Mouse (Mus musculus) forebrain, embryonic 13.5 days (tissue): ENCODE results near the gene Tvp23a. TPM values are rescaled to one million over a fixed set of nuclear protein-coding genes. Genes with fewer than 3 reads are reported as not detected.

Experiments used
- ATAC-seq: fragments of 200-750 bp; cut with Nextera tagmentation; 2 replicates; pipeline ENCODE4 v1.8.0; 2017
- H3K27ac ChIP-seq: fragments of 300-500 bp; sonication (generic); 2 replicates; pipeline ENCODE4 v1.5.1; 2015; ENCODE audit warnings: inconsistent platforms, mild to moderate bottlenecking, moderate library complexity
- H3K27me3 ChIP-seq: fragments of 300-500 bp; sonication (generic); 2 replicates; pipeline ENCODE4 v1.6.1; 2015; ENCODE audit warnings: mild to moderate bottlenecking, inconsistent platforms
- H3K36me3 ChIP-seq: fragments of 300-500 bp; sonication (generic); 2 replicates; pipeline ENCODE4 v1.6.1; 2015; ENCODE audit warnings: mild to moderate bottlenecking, inconsistent platforms; ENCODE audit not compliant: poor library complexity, severe bottlenecking
- H3K4me1 ChIP-seq: fragments of 300-500 bp; sonication (generic); 2 replicates; pipeline ENCODE4 v1.6.1; 2015; ENCODE audit warnings: inconsistent platforms
- H3K4me2 ChIP-seq: fragments of 300-500 bp; sonication (generic); 2 replicates; pipeline ENCODE4 v1.6.1; 2015; ENCODE audit warnings: inconsistent platforms, mild to moderate bottlenecking, moderate library complexity
- H3K4me3 ChIP-seq: fragments of 300-500 bp; sonication (generic); 2 replicates; pipeline ENCODE4 v1.5.1; 2015; ENCODE audit warnings: mild to moderate bottlenecking, inconsistent platforms
- H3K9ac ChIP-seq: fragments of 300-500 bp; sonication (generic); 2 replicates; pipeline ENCODE4 v1.6.1; 2015; ENCODE audit warnings: mild to moderate bottlenecking, inconsistent platforms
- H3K9me3 ChIP-seq: fragments of 300-500 bp; sonication (generic); replicated peaks from 2 replicates; pipeline ENCODE4 v1.6.1; 2016; ENCODE audit warnings: inconsistent platforms
- WGBS: fragments of 180-500 bp; shearing (Covaris S2); methylation state at CpG from one replicate; pipeline ENCODE4 v1.1.7; 2015; 5-methylcytosine and 5-hydroxymethylcytosine counted together
- polyA plus RNA-seq: library from polyadenylated mRNA; unstranded; fragments of >200 nt; fragmentation: Nextera tagmentation; extraction: Ambion mirVana; gene quantifications from 2 replicates; pipeline ENCODE4 v1.2.1, GENCODE M21; 2015

Tvp23a gene
- polyA plus RNA-seq, 1 experiment from 2014 or later: 37.1 TPM

DNA sequence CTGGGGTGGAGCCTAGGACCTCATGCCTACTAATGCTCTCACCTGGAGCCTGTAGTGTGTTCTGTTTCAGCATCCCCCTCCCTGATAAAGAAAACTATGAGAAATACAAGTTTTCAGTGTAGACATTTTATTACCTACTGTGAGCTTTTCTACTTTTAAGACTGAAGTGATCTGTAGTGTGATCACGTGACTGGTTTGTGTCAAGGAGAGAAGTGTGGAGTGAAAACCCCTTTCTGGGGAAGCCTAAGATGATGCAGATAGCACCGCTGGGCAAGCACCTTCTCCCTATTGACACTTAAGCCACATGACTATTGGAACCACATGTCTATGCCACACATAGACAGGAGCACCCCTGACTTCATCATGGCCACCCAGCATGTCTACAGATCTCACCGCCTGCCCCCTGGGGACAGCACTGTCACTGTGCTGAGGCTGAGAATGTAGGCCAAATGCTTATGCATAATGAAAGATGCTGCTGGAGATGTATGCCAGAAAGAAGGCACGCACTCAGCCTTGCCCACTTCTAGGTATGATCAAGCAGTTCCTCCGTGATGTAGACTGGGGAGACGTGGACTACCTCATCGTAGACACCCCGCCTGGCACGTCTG lies 26.6 kb downstream of the Tvp23a start:
- Histone ChIP-seq H3K36me3 (peaks cover 100% of the 10 kb centered on the region), H3K4me2 (no peak overlapping the region), H3K9me3 (peaks cover 4% of the 10 kb centered on the region; the same call in 1 of the 2 replicates), H3K27ac (no peak overlapping the region), H3K4me3 (no peak overlapping the region), H3K9ac (no peak overlapping the region), H3K27me3 (no peaks in the 10 kb centered on the region), H3K4me1 (no peaks in the 10 kb centered on the region)
- 92% methylated on average over 9 of the region's 9 CpGs for WGBS
- no peak for ATAC-seq

DNA sequence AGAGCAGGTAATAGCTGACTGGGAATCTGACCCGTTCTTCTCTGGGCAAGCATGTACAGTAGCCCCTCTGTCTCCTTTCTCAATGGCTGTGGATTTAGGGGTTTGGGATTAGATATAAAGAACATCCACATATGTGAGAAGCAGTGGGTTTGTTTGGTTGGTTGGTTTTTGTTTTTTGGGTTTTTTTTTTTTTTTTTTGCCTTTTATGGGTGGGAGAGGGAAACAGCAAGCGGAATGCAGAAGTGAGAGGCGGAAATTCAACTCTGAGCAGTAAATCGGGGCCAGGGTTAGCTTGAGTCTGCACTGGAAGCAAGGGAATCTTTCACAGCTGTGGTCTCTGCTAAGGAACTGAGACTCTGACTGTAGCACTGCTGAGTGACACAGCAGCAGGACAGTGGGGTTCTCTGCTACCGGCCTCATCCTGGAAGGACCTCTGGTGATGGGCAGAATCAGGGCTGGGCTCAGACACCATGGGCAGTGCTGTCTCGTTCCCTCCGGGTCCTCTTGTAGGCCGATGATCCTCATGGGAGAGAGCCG lies 29.4 kb downstream of the Tvp23a start:
- Histone ChIP-seq H3K9ac (no peak overlapping the region), H3K4me1 (peaks cover 3% of the 10 kb centered on the region), H3K4me3 (no peak overlapping the region), H3K27me3 (no peaks in the 10 kb centered on the region), H3K4me2 (no peak overlapping the region), H3K36me3 (peaks cover 94% of the 10 kb centered on the region), H3K9me3 (peaks cover 4% of the 10 kb centered on the region; the same call in 1 of the 2 replicates), H3K27ac (no peak overlapping the region)
- ATAC-seq: no peak
- 92% methylated on average over 9 of the region's 9 CpGs for WGBS

DNA sequence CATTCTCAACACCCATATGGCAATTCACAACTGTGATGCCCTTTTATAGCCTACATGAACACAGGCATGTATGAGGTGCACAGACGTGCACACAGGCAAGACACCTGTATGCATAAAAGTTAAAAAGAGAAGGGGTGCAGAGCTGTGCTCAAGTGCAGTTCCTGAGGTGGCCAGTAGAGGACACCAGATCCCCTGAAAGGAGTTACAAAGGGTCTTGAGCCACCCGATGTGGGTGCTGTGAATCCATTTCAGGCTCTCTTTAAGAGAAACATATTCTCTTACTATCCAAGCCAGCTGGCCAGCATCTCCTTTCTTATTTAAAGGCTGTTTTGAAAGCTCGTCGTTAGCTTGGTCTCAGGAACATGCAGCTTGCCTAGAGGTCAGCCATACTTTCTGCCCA lies 30.3 kb downstream of the Tvp23a start:
- H3K9me3 ChIP-seq: peaks cover 4% of the 10 kb centered on the region; the same call in 1 of the 2 replicates
- no peaks in the 10 kb centered on the region for H3K27me3 ChIP-seq
- H3K4me2 ChIP-seq: no peak overlapping the region
- H3K4me1 ChIP-seq: peaks cover 9% of the 10 kb centered on the region
- H3K27ac ChIP-seq: no peak overlapping the region
- no peak overlapping the region for H3K4me3 ChIP-seq
- peaks cover 84% of the 10 kb centered on the region for H3K36me3 ChIP-seq
- 96% methylated on average over 4 of the region's 4 CpGs for WGBS
- no peak for ATAC-seq
- H3K9ac ChIP-seq: no peak overlapping the region

- 80% methylated on average over 6 of the region's 6 CpGs for WGBS
- Histone ChIP-seq H3K4me3 (no peak overlapping the region), H3K27me3 (no peaks in the 10 kb centered on the region), H3K9me3 (peaks cover 4% of the 10 kb centered on the region; the same call in 1 of the 2 replicates), H3K4me2 (no peak overlapping the region), H3K36me3 (peaks cover 75% of the 10 kb centered on the region), H3K27ac (no peak overlapping the region), H3K9ac (no peak overlapping the region), H3K4me1 (peaks cover 15% of the 10 kb centered on the region)
- no peak for ATAC-seq
Observed at GRCm38 (mm10) chr16:10415976-10416375, 31.2 kb downstream of the Tvp23a start.

GRCm38 (mm10) chr16:10411764-10412746 lies 35.1 kb downstream of the Tvp23a start, which contains the start of gene Nubp1:
TSS of gene Nubp1 (plus strand) at chr16:10411948.
- H3K4me3 ChIP-seq: peak within 1 kb of the TSS; percentile 63
- WGBS: 2% methylated on average over 56 of the region's 56 CpGs
- H3K27me3 ChIP-seq: 0 out of 2 replicates have a peak, but pooled peaks cover 5% of the 10 kb centered on the region
- peak; percentile 97 for ATAC-seq
- H3K4me2 ChIP-seq: peak within 1 kb of the TSS; percentile 70
- peaks cover 4% of the 10 kb centered on the region; the same call in 1 of the 2 replicates for H3K9me3 ChIP-seq
- H3K4me1 ChIP-seq: peaks cover 15% of the 10 kb centered on the region
- H3K36me3 ChIP-seq: peaks cover 36% of the 10 kb centered on the region
- H3K27ac ChIP-seq: peak within 1 kb of the TSS; percentile 92
- peak within 1 kb of the TSS; percentile 80 for H3K9ac ChIP-seq

GRCm38 (mm10) chr16:10399160-10399559 lies 48.0 kb downstream of the Tvp23a start:
- Histone ChIP-seq H3K36me3 (no peaks in the 10 kb centered on the region), H3K4me1 (peaks cover 8% of the 10 kb centered on the region), H3K4me2 (no peak overlapping the region), H3K9ac (no peak overlapping the region), H3K27me3 (peaks cover 12% of the 10 kb centered on the region), H3K4me3 (no peak overlapping the region), H3K9me3 (no peaks in the 10 kb centered on the region), H3K27ac (no peak overlapping the region)
- peak; percentile 50 for ATAC-seq
- 34% methylated on average over 7 of the region's 7 CpGs for WGBS

- WGBS: 73% methylated on average over 5 of the region's 5 CpGs
- Histone ChIP-seq H3K4me1 (peaks cover 8% of the 10 kb centered on the region), H3K27me3 (peaks cover 12% of the 10 kb centered on the region), H3K4me2 (no peak overlapping the region), H3K9me3 (no peaks in the 10 kb centered on the region), H3K4me3 (no peak overlapping the region), H3K27ac (no peak overlapping the region), H3K36me3 (no peaks in the 10 kb centered on the region), H3K9ac (no peak overlapping the region)
- ATAC-seq: peak; percentile 48; the same call in 1 of the 2 replicates
Observed at GRCm38 (mm10) chr16:10398755-10399154, 48.4 kb downstream of the Tvp23a start.

DNA sequence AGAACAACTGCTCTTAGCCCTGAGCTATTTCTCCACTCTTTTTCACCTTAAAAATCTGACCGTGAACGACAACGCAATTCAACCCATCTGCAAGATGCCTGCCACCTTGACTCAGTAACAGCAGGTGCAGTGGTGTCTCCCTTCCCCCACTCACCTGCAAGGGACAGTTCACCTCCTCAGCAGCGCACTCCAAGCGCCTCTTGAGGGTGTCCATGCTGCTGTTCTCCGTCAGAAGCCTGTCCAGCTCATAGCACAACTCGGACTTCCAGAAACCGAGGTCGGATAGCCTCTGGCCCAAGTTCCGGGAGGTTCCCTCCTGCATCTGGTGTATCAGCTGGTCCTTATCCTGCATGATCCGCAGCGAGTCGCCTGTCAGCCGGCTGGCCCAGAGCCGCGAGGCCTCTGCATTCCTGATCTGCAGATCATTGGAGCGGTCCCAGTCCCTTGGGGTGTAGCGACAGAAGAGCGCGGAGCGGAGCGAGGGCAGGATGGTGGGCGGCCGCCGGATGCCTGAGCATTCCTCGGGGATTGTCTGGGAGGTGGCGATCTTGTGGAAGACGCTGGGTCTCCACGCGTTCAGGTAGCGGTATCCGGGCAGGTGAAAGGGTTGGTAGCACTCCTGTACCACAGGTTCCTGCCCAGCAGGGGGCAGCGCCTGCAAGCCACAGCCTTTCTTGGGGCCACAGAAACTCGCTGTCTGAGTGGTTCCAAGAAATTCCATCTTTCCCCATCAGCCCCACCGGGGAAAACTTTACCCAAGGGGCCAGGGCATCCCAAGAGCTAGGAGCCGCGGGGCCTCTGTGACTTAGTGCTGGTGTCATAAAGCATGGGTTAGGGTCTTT lies 52.2 kb downstream of the Tvp23a start, which contains the start of gene Tekt5:
TSS of gene Tekt5 (minus strand) at position 792 of the 842 bp plus-strand sequence.
- peak within 1 kb of the TSS; percentile 29 for H3K4me3 ChIP-seq
- H3K4me1 ChIP-seq: peaks cover 8% of the 10 kb centered on the region
- WGBS: 7% methylated on average over 37 of the region's 37 CpGs
- H3K36me3 ChIP-seq: no peaks in the 10 kb centered on the region
- peaks cover 12% of the 10 kb centered on the region for H3K27me3 ChIP-seq
- no peaks in the 10 kb centered on the region for H3K9me3 ChIP-seq
- peak within 1 kb of the TSS; percentile 52 for H3K9ac ChIP-seq
- no peak within 1 kb of the TSS for H3K27ac ChIP-seq
- peak; percentile 48; the same call in 1 of the 2 replicates for ATAC-seq
- peak within 1 kb of the TSS; percentile 59 for H3K4me2 ChIP-seq

DNA sequence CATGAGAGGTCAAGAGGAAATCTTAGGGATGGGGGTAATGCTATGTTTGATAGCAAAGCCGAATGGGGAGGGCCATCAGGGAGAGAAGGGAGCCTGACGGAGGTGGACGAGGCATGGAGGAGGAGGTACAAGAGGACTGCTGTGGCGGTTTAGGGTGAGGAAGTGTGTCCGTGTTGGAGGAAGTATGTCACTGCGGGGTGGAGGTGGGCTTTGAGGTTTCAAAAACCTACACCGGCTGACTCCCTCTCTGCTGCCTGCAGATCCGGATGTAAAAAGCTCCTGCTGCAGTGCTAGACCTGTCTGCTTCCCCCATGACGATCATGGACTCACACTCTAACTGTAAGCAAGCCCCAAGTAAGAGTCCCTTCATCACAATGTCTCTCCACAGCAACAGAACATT lies 54.6 kb downstream of the Tvp23a start:
- Histone ChIP-seq H3K9me3 (no peaks in the 10 kb centered on the region), H3K4me1 (peaks cover 8% of the 10 kb centered on the region), H3K36me3 (no peaks in the 10 kb centered on the region), H3K4me3 (no peak overlapping the region), H3K27ac (no peak overlapping the region), H3K9ac (no peak overlapping the region), H3K4me2 (no peak overlapping the region), H3K27me3 (peaks cover 12% of the 10 kb centered on the region)
- ATAC-seq: no peak
- 86% methylated on average over 9 of the region's 9 CpGs for WGBS

DNA sequence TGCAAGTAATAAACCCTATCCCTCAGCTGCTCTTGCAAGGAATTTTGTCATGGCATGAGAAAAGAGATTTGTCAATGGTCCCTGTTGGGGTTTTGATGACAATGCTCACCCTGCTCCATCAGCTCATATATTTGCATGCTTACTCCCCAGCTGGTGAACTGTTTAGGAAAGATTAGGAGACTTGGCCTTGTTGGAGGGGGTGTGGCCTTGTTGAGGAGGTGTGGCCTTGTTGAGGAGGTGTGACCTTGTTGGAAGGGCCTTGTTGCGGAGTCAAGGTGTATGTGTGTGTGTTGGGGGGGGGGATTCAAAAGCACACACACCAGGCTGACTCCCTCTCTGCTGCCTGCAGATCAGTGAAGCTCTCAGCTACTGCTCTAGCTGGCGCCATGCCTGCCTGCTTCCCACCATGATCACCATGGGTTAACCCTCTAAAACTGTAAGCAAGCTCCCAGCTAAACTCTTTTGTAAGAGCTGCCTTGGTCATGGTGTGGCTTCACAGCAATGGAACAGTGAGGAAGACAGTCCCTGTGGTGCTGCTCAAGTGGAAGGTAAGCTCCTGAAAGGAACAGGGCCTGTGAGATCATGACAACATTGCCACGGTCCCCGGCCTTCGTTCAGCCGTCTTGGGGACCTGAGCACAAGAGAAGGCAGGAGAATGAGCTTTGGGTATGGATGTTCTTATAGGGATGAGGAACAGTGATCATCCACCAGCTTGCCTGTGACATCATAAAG lies 58.4 kb downstream of the Tvp23a start:
- Histone ChIP-seq H3K36me3 (no peaks in the 10 kb centered on the region), H3K27me3 (no peaks in the 10 kb centered on the region), H3K4me1 (no peaks in the 10 kb centered on the region), H3K9me3 (no peaks in the 10 kb centered on the region), H3K9ac (no peak overlapping the region), H3K27ac (no peak overlapping the region), H3K4me3 (no peak overlapping the region), H3K4me2 (no peak overlapping the region)
- ATAC-seq: no peak
- 91% methylated on average over 6 of the region's 6 CpGs for WGBS

- WGBS: 74% methylated on average over 12 of the region's 12 CpGs
- no peak for ATAC-seq
- Histone ChIP-seq H3K36me3 (no peaks in the 10 kb centered on the region), H3K27ac (no peak overlapping the region), H3K4me3 (no peak overlapping the region), H3K9me3 (no peaks in the 10 kb centered on the region), H3K4me1 (no peaks in the 10 kb centered on the region), H3K9ac (no peak overlapping the region), H3K27me3 (no peaks in the 10 kb centered on the region), H3K4me2 (no peak overlapping the region)
Observed at GRCm38 (mm10) chr16:10385261-10385660, 61.9 kb downstream of the Tvp23a start.
